In genomic region chr9:78451382-78451781, GRCm38 (mm10) we compare ENCODE assay signal across 18 mouse cellular contexts. TPM values are rescaled to one million over a fixed set of nuclear protein-coding genes. Genes with fewer than 3 reads are reported as not detected.
DNase-seq lines count a peak whose midpoint lies in the region; ATAC-seq and TF ChIP-seq lines count a peak whose summit lies in the region.
"Had no signal": no experiment of that assay in that cellular context is flagged by ENCODE, and none has a peak within 500 bp of the region (broad histone marks: within the 10 kb centered on the region; RNA-seq: fewer than 3 reads in every experiment).

No protein-coding gene starts in this region.

- no peak overlapping the region for H3K4me3 ChIP-seq in heart, embryonic 11.5 days (ENCODE audit: low read depth, low read length)
- H3K4me3 ChIP-seq in thymus, adult 2 months (ENCODE audit: control insufficient read depth, insufficient read depth, low read length): no peak overlapping the region
- H3K4me3 ChIP-seq in macrophage (ENCODE audit: inconsistent target): no peak overlapping the region
- H3K4me3 ChIP-seq: hindbrain, embryonic 15.5 days; layer of hippocampus, adult 2 months; midbrain, embryonic 12.5 days had no signal

- no peak overlapping the region for H3K27ac ChIP-seq in heart, embryonic 11.5 days (ENCODE audit: low read depth, low read length)
- H3K27ac ChIP-seq in thymus, adult 2 months (ENCODE audit: control insufficient read depth, insufficient read depth, low read length): no peak overlapping the region
- peak overlapping the region; percentile 80 for H3K27ac ChIP-seq in macrophage
- H3K27ac ChIP-seq: hindbrain, embryonic 15.5 days; layer of hippocampus, adult 2 months; liver, embryonic 14.5 days; midbrain, embryonic 12.5 days had no signal

- DNase-seq in heart, adult 9 months (ENCODE audit: low spot score in 2 of 2): peak; percentile 19 to 25
- DNase-seq in thymus, postnatal 25 days: peak; percentile 33
- DNase-seq in thymus, adult 2 months: no peak
- DNase-seq in urinary bladder, postnatal 14 days (ENCODE audit: low spot score): no peak
- DNase-seq in gastrocnemius, postnatal 10 days: no peak
- DNase-seq in left cerebral cortex, postnatal 4 days: no peak
- DNase-seq: adrenal gland, postnatal 36 days; cerebellum, adult 11-12 months; embryo, embryonic 11 days; gastrocnemius, postnatal 36 days; right cerebral cortex, postnatal 4 days had no signal

- H3K4me1 ChIP-seq in heart, embryonic 11.5 days (ENCODE audit: control insufficient read depth, insufficient read depth, low read length): peaks cover 6% of the 10 kb centered on the region; the same call in 1 of the 2 replicates
- H3K4me1 ChIP-seq in thymus, adult 2 months (replicated peaks; ENCODE audit: control insufficient read depth, insufficient read depth, low read length): peaks cover 10% of the 10 kb centered on the region

- no peak for TF ChIP-seq POLR2A in thymus, adult 2 months (IDR thresholded peaks at IDR 0.05; ENCODE audit: control insufficient read depth, extremely low read depth, insufficient read depth, low read length, poor library complexity)

- 0 out of 2 replicates have a peak, but pooled peaks cover 4% of the 10 kb centered on the region for H3K27me3 ChIP-seq in heart, embryonic 11.5 days (ENCODE audit: control insufficient read depth, insufficient read depth, low read length)
- H3K27me3 ChIP-seq in thymus, adult 2 months (ENCODE audit: control insufficient read depth, insufficient read depth, low read length): no peaks in the 10 kb centered on the region

- peaks cover 67% of the 10 kb centered on the region for H3K79me2 ChIP-seq in macrophage (ENCODE audit: inconsistent target)

- no peak for TF ChIP-seq CTCF in thymus, adult 2 months (IDR thresholded peaks at IDR 0.05; ENCODE audit: borderline replicate concordance, control insufficient read depth, extremely low read depth, insufficient read depth, low read length, poor library complexity)

- H3K9ac ChIP-seq in heart, embryonic 11.5 days (ENCODE audit: low read depth, low read length): no peak overlapping the region
- H3K9ac ChIP-seq: hindbrain, embryonic 15.5 days; liver, embryonic 14.5 days; midbrain, embryonic 12.5 days had no signal

- no peak for ATAC-seq in heart, embryonic 11.5 days (replicated peaks; ENCODE audit: insufficient number of reproducible peaks, low FRiP score, low TSS enrichment)

- 74% methylated on average over 4 of the region's 4 CpGs for WGBS in heart, embryonic 11.5 days (ENCODE audit: insufficient replicate concordance)
- WGBS in thymus, adult 2 months: 35% methylated on average over 4 of the region's 4 CpGs
- whole genome bisulfite sequencing in macrophage (ENCODE audit: missing documents): 3% methylated on average over 4 of the region's 4 CpGs

- intact Hi-C loops in left cerebral cortex, postnatal 4 days (cut with DNase I): no loop called here

- H3K9me3 ChIP-seq in heart, embryonic 11.5 days (replicated peaks; ENCODE audit: control insufficient read depth, low read length): no peaks in the 10 kb centered on the region
- H3K9me3 ChIP-seq: hindbrain, embryonic 15.5 days; midbrain, embryonic 12.5 days had no signal

- no peak overlapping the region for H3K4me2 ChIP-seq in heart, embryonic 11.5 days
- H3K4me2 ChIP-seq: hindbrain, embryonic 15.5 days; midbrain, embryonic 12.5 days had no signal

- H3K36me3 ChIP-seq in heart, embryonic 11.5 days (ENCODE audit: control insufficient read depth, insufficient read depth, low read length): peaks cover 11% of the 10 kb centered on the region
- H3K36me3 ChIP-seq in thymus, adult 2 months (ENCODE audit: control insufficient read depth, insufficient read depth, low read length): peaks cover 17% of the 10 kb centered on the region
- peaks cover 24% of the 10 kb centered on the region for H3K36me3 ChIP-seq in macrophage (ENCODE audit: inconsistent target)

RNA-seq across cellular contexts. Expression of gene Gm17324, which starts 2.8 kb away (rescaled TPM):
- 0.46 TPM in 1 of 2 replicates, not detected in the other for polyA plus RNA-seq in heart, embryonic 11.5 days (2014; fragmentation: Nextera tagmentation; extraction: Ambion mirVana)
- polyA plus RNA-seq in thymus, adult 2 months (2012; rRNA removed): 0.19 TPM in 1 of 2 replicates, not detected in the other
- total RNA-seq in macrophage (2018; cell fraction: chromatin; rRNA removed): under 1 TPM in 1 of 26 experiments, not detected in 25; 0.85 TPM
- under 1 TPM in 7 of 26 experiments, not detected in 19; 0.15 to 0.29 (median 0.19) TPM for total RNA-seq in macrophage (2018; cell fraction: cytosol; rRNA removed)
- 1 to 10 TPM in 2 of 26 experiments, under 1 TPM in 2, not detected in 22; 0.75 to 1.2 (median 0.94) TPM for total RNA-seq in macrophage (2018; cell fraction: nucleus; rRNA removed)
- not detected in 3 replicates for polyA plus RNA-seq in macrophage (2018)
- not detected for total RNA-seq in gastrocnemius, postnatal 10 days (2021)
- under 1 TPM in 1 of 2 experiments, not detected in 1; 0.66 TPM for total RNA-seq in left cerebral cortex, postnatal 4 days (2021)
- total RNA-seq: gastrocnemius, postnatal 36 days had no signal

RNA-seq across cellular contexts. Expression of gene Mto1, which starts 3.4 kb away (rescaled TPM):
- 27.6 and 28.2 TPM in 2 replicates for polyA plus RNA-seq in heart, embryonic 11.5 days (2014; fragmentation: Nextera tagmentation; extraction: Ambion mirVana)
- 22.5 and 24.3 TPM in 2 replicates for polyA plus RNA-seq in thymus, adult 2 months (2012; rRNA removed)
- 100 to 1,000 TPM in 7 of 26 experiments, 10 to 100 TPM in 19; 34.7 to 125 (median 77.7) TPM for total RNA-seq in macrophage (2018; cell fraction: chromatin; rRNA removed)
- total RNA-seq in macrophage (2018; cell fraction: cytosol; rRNA removed): 10 to 100 TPM in 19 of 26 experiments, 1 to 10 TPM in 7; 7.1 to 16.2 (median 12.1) TPM
- total RNA-seq in macrophage (2018; cell fraction: nucleus; rRNA removed): 10 to 100 TPM; 17.7 to 63.0 (median 34.4) TPM
- 14.3 to 17.0 TPM (median 16.3 TPM) in 3 replicates for polyA plus RNA-seq in macrophage (2018)
- total RNA-seq in gastrocnemius, postnatal 10 days (2021): 10 to 100 TPM; 15.3 to 16.4 TPM
- total RNA-seq in left cerebral cortex, postnatal 4 days (2021): 10 to 100 TPM; 24.2 to 26.1 TPM

RNA-seq across cellular contexts. Expression of gene Cgas, which starts 8.3 kb away (rescaled TPM):
- 0.44 and 0.72 TPM in 2 replicates for polyA plus RNA-seq in heart, embryonic 11.5 days (2014; fragmentation: Nextera tagmentation; extraction: Ambion mirVana)
- 1.5 and 1.8 TPM in 2 replicates for polyA plus RNA-seq in thymus, adult 2 months (2012; rRNA removed)
- total RNA-seq in macrophage (2018; cell fraction: chromatin; rRNA removed): 10 to 100 TPM in 25 of 26 experiments, 1 to 10 TPM in 1; 9.5 to 88.0 (median 26.2) TPM
- total RNA-seq in macrophage (2018; cell fraction: cytosol; rRNA removed): 10 to 100 TPM in 7 of 26 experiments, 1 to 10 TPM in 19; 4.8 to 17.4 (median 9.1) TPM
- total RNA-seq in macrophage (2018; cell fraction: nucleus; rRNA removed): 10 to 100 TPM; 13.8 to 74.0 (median 27.1) TPM
- 7.4 to 14.0 TPM (median 7.6 TPM) in 3 replicates for polyA plus RNA-seq in macrophage (2018)
- 1 to 10 TPM in 1 of 2 experiments, under 1 TPM in 1; 0.96 to 1.2 TPM for total RNA-seq in gastrocnemius, postnatal 10 days (2021)
- total RNA-seq in left cerebral cortex, postnatal 4 days (2021): under 1 TPM; 0.48 to 0.62 TPM

RNA-seq across cellular contexts. Expression of gene Eef1a1, which starts 37.6 kb away (rescaled TPM):
- 3,731 and 3,838 TPM in 2 replicates for polyA plus RNA-seq in heart, embryonic 11.5 days (2014; fragmentation: Nextera tagmentation; extraction: Ambion mirVana)
- polyA plus RNA-seq in thymus, adult 2 months (2012; rRNA removed): 4,171 and 4,540 TPM in 2 replicates
- total RNA-seq in macrophage (2018; cell fraction: chromatin; rRNA removed): 1,000 to 10,000 TPM in 11 of 26 experiments, 100 to 1,000 TPM in 15; 559 to 2,446 (median 950) TPM
- 1,000 to 10,000 TPM; 2,865 to 8,643 (median 4,877) TPM for total RNA-seq in macrophage (2018; cell fraction: cytosol; rRNA removed)
- 1,000 to 10,000 TPM; 1,048 to 3,060 (median 1,722) TPM for total RNA-seq in macrophage (2018; cell fraction: nucleus; rRNA removed)
- 6,779 to 7,082 TPM (median 6,969 TPM) in 3 replicates for polyA plus RNA-seq in macrophage (2018)
- 1,000 to 10,000 TPM; 2,370 to 3,141 TPM for total RNA-seq in gastrocnemius, postnatal 10 days (2021)
- total RNA-seq in left cerebral cortex, postnatal 4 days (2021): 1,000 to 10,000 TPM; 5,205 to 5,346 TPM

RNA-seq across cellular contexts. Expression of gene Ddx43, which starts 55.8 kb away (rescaled TPM):
- polyA plus RNA-seq in heart, embryonic 11.5 days (2014; fragmentation: Nextera tagmentation; extraction: Ambion mirVana): 0.32 TPM in 1 of 2 replicates, not detected in the other
- 0.11 and 0.19 TPM in 2 replicates for polyA plus RNA-seq in thymus, adult 2 months (2012; rRNA removed)
- not detected for total RNA-seq in macrophage (2018; cell fraction: chromatin; rRNA removed)
- total RNA-seq in macrophage (2018; cell fraction: cytosol; rRNA removed): under 1 TPM in 1 of 26 experiments, not detected in 25; 0.04 TPM
- under 1 TPM in 1 of 26 experiments, not detected in 25; 0.23 TPM for total RNA-seq in macrophage (2018; cell fraction: nucleus; rRNA removed)
- not detected in 3 replicates for polyA plus RNA-seq in macrophage (2018)
- not detected for total RNA-seq in gastrocnemius, postnatal 10 days (2021)
- total RNA-seq in left cerebral cortex, postnatal 4 days (2021): under 1 TPM in 1 of 2 experiments, not detected in 1; 0.20 TPM
- total RNA-seq: adrenal gland, postnatal 36 days; gastrocnemius, postnatal 36 days; layer of hippocampus, adult 2 months; left cerebral cortex, postnatal 10 days had no signal

Comparison
In these comparisons a context has a peak if more than half of its experiments do, and no peak if none do; other contexts are left out.
1. DNase-seq: peak in heart, adult 9 months (2 of 2) and thymus, postnatal 25 days (single experiment); none in thymus, adult 2 months (single experiment), urinary bladder, postnatal 14 days (single experiment), gastrocnemius, postnatal 10 days (single experiment) and left cerebral cortex, postnatal 4 days (single experiment).